Mouse (Mus musculus): ENCODE data around the gene Lcn4.
"Not testable (repeated sequence)": the region's sequence is repeated elsewhere in the genome, so short reads cannot be mapped to it uniquely, and the experiment has no call there.

GRCm38 (mm10) chr2:26663551-26663950, 7.5 kb downstream of the Lcn4 start:
- TF ChIP-seq USF1 (IDR thresholded peaks at IDR 0.05; ENCODE audit: low read depth); CTCF (IDR thresholded peaks at IDR 0.05; ENCODE audit: control insufficient read depth, insufficient read depth, insufficient read length); FOSL1 (IDR thresholded peaks at IDR 0.05; ENCODE audit: insufficient read depth, low read length, poor library complexity, severe bottlenecking); CEBPB (IDR thresholded peaks at IDR 0.05; ENCODE audit: low read depth); MYOG (IDR thresholded peaks at IDR 0.05; ENCODE audit: control insufficient read depth, extremely low read depth, insufficient read length): not testable (repeated sequence)
